Mouse (Mus musculus) embryonic facial prominence, embryonic 15.5 days (tissue): Measurements from ENCODE around the gene Nutf2. TPM values are rescaled to one million over a fixed set of nuclear protein-coding genes. Genes with fewer than 3 reads are reported as not detected.

Source experiments
- ATAC-seq: fragments of 200-750 bp; cut with Nextera tagmentation; 2 replicates; pipeline ENCODE4 v1.8.0; 2017; ENCODE audit warnings: low read depth, moderate TSS enrichment; ENCODE audit not compliant: insufficient number of reproducible peaks, low FRiP score, low TSS enrichment
- H3K27ac ChIP-seq: fragments of 300-500 bp; sonication (generic); replicated peaks from 2 replicates; pipeline ENCODE4 v1.5.1; 2015; ENCODE audit warnings: mild to moderate bottlenecking, inconsistent platforms
- H3K27me3 ChIP-seq: fragments of 300-500 bp; sonication (generic); 2 replicates; pipeline ENCODE4 v1.6.1; 2015; ENCODE audit warnings: inconsistent platforms
- H3K36me3 ChIP-seq: fragments of 300-500 bp; sonication (generic); 2 replicates; pipeline ENCODE4 v1.6.1; 2015; ENCODE audit warnings: mild to moderate bottlenecking, inconsistent platforms
- H3K4me1 ChIP-seq: fragments of 300-500 bp; sonication (generic); 2 replicates; pipeline ENCODE4 v1.6.1; 2015; ENCODE audit warnings: inconsistent platforms
- H3K4me2 ChIP-seq: fragments of 300-500 bp; sonication (generic); replicated peaks from 2 replicates; pipeline ENCODE4 v1.6.1; 2015; ENCODE audit warnings: mild to moderate bottlenecking, inconsistent platforms
- H3K4me3 ChIP-seq: fragments of 300-500 bp; sonication (generic); replicated peaks from 2 replicates; pipeline ENCODE4 v1.5.1; 2015; ENCODE audit warnings: mild to moderate bottlenecking, inconsistent platforms
- H3K9ac ChIP-seq: fragments of 300-500 bp; sonication (generic); 2 replicates; pipeline ENCODE4 v1.6.1; 2015; ENCODE audit warnings: inconsistent platforms
- H3K9me3 ChIP-seq: fragments of 300-500 bp; sonication (generic); replicated peaks from 2 replicates; pipeline ENCODE4 v1.6.1; 2016; ENCODE audit warnings: inconsistent platforms
- WGBS: fragments of 180-500 bp; shearing (Covaris S2); methylation state at CpG from one replicate; pipeline ENCODE4 v1.1.7; 2015; 5-methylcytosine and 5-hydroxymethylcytosine counted together
- polyA plus RNA-seq: library from polyadenylated mRNA; unstranded; fragments of >200 nt; fragmentation: Nextera tagmentation; extraction: Ambion mirVana; gene quantifications from 2 replicates; pipeline ENCODE4 v1.2.1, GENCODE M21; 2015

Gene Nutf2
- polyA plus RNA-seq, 1 experiment from 2014 or later: 188 TPM

DNA sequence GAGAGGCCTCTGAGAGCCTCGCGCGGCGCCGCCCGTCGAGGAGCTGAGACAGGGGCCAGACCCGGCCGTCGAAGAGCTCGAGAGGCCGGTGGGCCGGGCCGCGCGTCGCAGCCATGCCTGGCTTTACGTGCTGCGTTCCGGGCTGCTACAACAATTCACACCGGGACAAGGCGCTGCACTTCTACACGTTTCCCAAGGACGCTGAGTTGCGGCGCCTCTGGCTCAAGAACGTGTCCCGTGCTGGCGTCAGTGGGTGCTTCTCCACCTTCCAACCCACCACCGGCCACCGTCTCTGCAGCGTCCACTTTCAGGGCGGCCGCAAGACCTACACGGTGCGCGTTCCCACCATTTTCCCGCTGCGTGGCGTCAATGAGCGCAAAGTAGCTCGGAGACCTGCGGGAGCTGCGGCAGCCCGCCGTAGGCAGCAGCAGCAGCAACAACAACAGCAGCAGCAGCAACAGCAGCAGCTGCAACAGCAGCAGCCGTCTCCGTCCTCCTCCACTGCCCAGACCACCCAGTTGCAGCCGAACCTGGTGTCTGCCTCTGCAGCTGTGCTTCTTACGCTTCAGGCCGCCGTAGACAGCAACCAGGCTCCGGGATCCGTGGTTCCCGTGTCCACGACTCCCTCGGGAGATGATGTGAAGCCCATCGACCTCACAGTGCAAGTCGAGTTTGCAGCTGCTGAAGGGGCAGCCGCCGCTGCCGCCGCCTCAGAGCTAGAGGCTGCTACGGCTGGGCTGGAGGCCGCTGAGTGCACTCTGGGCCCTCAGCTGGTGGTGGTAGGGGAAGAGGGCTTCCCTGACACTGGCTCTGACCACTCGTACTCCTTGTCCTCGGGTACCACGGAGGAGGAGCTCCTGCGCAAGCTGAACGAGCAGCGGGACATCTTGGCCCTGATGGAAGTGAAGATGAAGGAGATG is 4.9 kb upstream of the Nutf2 start:
- Histone ChIP-seq H3K36me3 (peaks cover 11% of the 10 kb centered on the region; the same call in 1 of the 2 replicates), H3K9ac (peak overlapping the region; percentile 64), H3K27me3 (no peaks in the 10 kb centered on the region), H3K4me2 (peak overlapping the region; percentile 92), H3K4me1 (peaks cover 55% of the 10 kb centered on the region), H3K9me3 (no peaks in the 10 kb centered on the region), H3K27ac (peak overlapping the region; percentile 92), H3K4me3 (peak overlapping the region; percentile 71)
- ATAC-seq: peak; percentile 15; the same call in 1 of the 2 replicates
- WGBS: under 1% methylated on average over 71 of the region's 71 CpGs

DNA sequence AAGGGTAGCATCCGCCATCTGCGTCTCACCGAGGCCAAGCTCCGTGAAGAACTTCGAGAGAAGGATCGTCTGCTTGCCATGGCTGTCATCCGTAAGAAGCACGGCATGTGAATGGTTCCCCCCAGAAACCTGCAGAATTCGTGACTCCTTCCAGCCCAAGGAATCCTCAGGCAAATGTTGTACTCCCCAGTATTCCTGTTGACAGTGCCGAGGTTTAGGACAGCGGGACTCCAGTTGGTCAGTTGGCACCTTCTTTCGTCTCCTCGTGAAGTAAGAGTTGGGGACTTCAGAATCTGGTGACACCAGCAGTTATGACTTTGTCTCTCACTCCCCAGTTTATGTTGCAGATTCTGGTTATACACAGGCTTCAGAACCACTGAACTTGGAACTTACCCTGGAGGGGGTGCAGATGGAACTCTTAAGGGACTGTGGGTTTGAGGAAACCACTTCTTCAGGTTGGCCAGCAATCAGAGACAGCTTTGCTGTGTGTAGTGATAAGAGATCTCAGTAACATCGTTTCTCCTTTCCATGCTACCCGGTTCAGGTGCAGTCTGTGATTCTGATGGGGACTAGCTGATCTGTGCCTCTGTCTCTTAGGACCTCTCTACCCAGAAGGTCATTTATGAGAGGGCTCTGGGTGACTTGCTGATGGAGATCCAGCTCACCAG is 4.1 kb upstream of the Nutf2 start:
- no peaks in the 10 kb centered on the region for H3K27me3 ChIP-seq
- H3K4me1 ChIP-seq: peaks cover 53% of the 10 kb centered on the region
- peak overlapping the region; percentile 64 for H3K9ac ChIP-seq
- no peaks in the 10 kb centered on the region for H3K9me3 ChIP-seq
- no peak for ATAC-seq
- peaks cover 11% of the 10 kb centered on the region; the same call in 1 of the 2 replicates for H3K36me3 ChIP-seq
- 20% methylated on average over 15 of the region's 15 CpGs for WGBS
- H3K4me2 ChIP-seq: peak overlapping the region; percentile 92
- H3K27ac ChIP-seq: peak overlapping the region; percentile 92
- peak overlapping the region; percentile 71 for H3K4me3 ChIP-seq

DNA sequence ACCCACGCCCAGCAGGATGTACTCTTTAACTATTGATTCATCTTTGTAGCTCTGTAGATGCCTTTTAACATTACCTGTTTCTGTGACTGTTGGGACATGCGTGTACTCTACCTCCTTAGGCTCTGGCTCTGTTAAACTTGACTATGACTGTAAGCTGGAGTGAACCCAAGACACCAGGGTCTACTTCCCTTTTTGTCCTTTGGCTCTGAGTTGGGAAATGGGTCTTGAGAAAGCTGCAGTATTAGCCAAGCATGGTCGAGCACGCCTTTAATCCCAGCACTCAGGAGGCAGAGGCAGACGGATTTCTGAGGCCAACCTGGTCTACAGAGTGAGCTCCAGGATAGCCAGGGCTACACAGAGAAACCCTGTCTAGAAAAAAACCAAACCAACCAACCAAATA is 1.9 kb upstream of the Nutf2 start:
- Histone ChIP-seq H3K4me1 (peaks cover 61% of the 10 kb centered on the region), H3K4me3 (no peak overlapping the region), H3K9ac (no peak overlapping the region), H3K9me3 (no peaks in the 10 kb centered on the region), H3K36me3 (peaks cover 14% of the 10 kb centered on the region), H3K27me3 (no peaks in the 10 kb centered on the region), H3K4me2 (no peak overlapping the region), H3K27ac (peak overlapping the region; percentile 94; the same call in 1 of the 2 replicates)
- no peak for ATAC-seq
- WGBS: 82% methylated on average over 5 of the region's 5 CpGs

DNA sequence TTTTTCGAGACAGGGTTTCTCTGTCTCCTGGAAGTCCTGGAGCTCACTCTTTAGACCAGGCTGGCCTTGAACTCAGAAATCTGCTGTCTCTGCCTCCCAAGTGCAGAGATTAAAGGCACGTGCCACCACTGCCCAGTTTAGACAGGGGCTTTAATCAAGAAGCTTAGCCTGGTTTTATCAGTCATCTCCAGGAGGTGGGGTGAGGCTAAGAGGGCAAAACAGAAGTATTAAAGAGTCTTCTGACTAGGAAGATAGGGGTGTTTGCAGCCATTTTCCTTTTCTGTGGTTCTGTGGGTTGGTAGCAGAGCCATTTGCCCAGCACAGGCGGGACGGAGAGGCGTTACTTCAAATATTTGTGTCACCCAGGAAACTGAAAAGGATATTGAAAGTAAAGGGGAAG is 1.1 kb upstream of the Nutf2 start:
- 68% methylated on average over 5 of the region's 5 CpGs for WGBS
- Histone ChIP-seq H3K9me3 (no peaks in the 10 kb centered on the region), H3K9ac (no peak overlapping the region), H3K4me1 (peaks cover 65% of the 10 kb centered on the region), H3K4me3 (peak overlapping the region; percentile 99), H3K4me2 (peak overlapping the region; percentile 75; the same call in 1 of the 2 replicates), H3K27ac (peak overlapping the region; percentile 94), H3K36me3 (peaks cover 15% of the 10 kb centered on the region), H3K27me3 (no peaks in the 10 kb centered on the region)
- no peak for ATAC-seq

DNA sequence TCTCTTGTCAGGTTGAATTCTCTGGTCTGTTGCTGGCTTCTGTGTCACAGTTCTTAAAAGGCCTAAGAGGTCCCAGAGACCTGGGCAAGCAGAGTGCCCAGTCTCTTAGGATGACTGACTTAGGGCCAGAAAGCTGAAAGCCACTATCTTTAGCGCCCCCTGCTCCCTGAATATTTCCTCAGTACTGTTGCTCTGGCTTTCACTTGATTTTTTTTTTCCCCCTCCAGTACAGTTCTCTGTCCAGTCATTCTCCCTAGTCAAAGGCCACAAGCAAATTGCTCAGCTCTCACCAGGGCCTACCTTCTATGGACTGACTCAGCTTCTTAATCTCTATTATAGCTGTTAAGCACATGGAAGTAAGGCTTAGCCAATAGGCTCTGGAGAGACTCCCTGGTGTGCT is 1.6 kb downstream of the Nutf2 start:
- Histone ChIP-seq H3K9ac (peak overlapping the region; percentile 77; the same call in 1 of the 2 replicates), H3K4me1 (peaks cover 51% of the 10 kb centered on the region), H3K27me3 (no peaks in the 10 kb centered on the region), H3K4me3 (peak overlapping the region; percentile 99), H3K36me3 (peaks cover 34% of the 10 kb centered on the region), H3K4me2 (peak overlapping the region; percentile 75), H3K27ac (no peak overlapping the region), H3K9me3 (no peaks in the 10 kb centered on the region)
- WGBS: 3% methylated on average over 1 of the region's 1 CpGs
- ATAC-seq: no peak

DNA sequence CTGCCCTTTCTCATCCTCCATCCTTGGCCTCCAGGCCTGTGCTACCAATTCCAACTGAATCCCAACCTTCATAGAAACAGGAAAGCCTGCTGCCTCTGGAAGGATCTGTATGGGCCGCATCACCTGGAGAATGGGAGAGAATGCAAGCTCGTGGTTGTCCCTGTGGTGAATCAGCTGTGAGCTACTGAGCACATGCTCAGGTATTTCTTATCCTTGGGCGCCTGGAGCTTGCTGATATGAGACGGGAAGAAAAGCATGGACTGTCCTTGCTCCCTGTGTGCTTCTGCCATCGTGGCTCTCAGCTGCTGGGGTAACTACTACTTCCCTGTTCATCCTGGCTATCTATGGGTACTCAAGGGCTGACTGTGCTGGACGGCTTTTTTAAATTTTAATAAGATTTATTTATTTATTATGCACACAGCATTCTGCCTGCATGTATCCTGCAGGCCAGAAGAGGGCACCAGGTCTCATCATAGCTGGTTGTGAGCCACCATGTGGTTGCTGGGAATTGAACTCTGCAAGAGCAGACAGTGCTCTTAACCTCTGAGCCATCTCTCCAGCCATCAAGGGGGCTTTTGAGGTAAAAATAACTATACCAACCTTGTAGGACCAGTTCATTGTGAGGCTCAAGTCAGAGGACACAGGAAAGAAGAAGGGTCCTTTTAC is 6.1 kb downstream of the Nutf2 start:
- no peak overlapping the region for H3K4me3 ChIP-seq
- 81% methylated on average over 6 of the region's 6 CpGs for WGBS
- H3K9me3 ChIP-seq: no peaks in the 10 kb centered on the region
- no peak overlapping the region for H3K4me2 ChIP-seq
- no peaks in the 10 kb centered on the region for H3K27me3 ChIP-seq
- no peak overlapping the region for H3K27ac ChIP-seq
- peaks cover 62% of the 10 kb centered on the region for H3K36me3 ChIP-seq
- ATAC-seq: no peak
- no peak overlapping the region for H3K9ac ChIP-seq
- H3K4me1 ChIP-seq: peaks cover 16% of the 10 kb centered on the region

DNA sequence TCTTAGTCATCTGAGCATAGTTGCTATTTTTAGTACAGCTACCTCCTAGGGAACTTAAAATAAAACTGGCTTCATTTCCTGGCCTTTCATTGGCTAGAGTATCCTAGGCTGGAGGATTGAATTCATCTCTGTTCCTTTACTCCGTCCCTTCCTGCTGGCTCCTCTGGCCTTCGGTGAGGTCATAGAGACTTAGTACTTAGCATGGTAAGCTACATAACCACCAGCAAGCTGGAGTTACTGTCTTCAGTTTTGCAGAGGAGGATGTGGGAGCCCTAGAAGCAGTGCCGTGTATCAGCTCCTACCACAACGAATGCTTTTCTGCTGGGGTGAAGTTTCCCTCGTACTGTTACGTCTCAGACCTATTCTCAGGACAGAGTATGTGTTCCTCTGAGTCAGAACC is 13.9 kb downstream of the Nutf2 start:
- Histone ChIP-seq H3K9me3 (no peaks in the 10 kb centered on the region), H3K4me1 (no peaks in the 10 kb centered on the region), H3K4me3 (no peak overlapping the region), H3K4me2 (no peak overlapping the region), H3K9ac (no peak overlapping the region), H3K27ac (no peak overlapping the region), H3K27me3 (no peaks in the 10 kb centered on the region), H3K36me3 (peaks cover 84% of the 10 kb centered on the region)
- no peak for ATAC-seq
- WGBS: 89% methylated on average over 6 of the region's 6 CpGs

DNA sequence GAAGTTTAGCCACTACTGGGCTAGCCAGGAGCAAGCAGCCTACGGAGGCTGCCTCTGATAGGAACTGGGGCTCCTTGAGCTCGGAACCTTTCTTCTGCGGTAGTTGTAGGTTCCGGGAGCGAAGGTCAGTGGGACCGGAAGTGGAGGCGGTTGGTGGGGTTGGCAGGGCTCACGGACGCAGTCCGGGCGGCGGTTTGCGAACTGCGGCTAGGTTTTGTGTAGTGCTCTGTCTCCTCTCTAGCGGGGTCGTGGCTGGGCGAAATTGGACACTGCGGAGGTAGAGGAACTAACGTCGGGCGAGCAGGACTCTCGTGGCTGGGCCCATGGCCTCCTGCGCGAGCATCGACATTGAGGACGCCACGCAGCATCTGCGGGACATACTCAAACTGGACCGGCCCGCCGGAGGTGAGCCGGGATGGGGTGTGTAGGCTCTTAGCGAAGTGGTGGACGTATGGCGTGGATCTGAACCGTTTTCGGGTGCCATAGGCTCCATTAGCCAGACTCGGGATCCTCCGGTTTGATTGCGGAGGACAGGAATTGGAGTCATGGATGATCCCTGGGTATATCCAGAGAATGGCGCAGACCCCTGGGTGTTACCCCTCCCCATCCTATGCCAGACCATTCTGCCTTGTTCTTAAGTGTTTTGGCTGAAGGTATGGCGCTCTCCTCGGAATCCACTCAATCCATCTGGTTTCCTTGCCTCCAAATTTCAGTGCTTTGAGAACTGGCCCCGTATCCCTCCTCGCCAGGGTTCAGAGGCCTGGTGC is 20.6 kb downstream of the Nutf2 start, which contains the start of gene Edc4:
Gene Edc4 (plus strand): TSS at position 128 of the 767 bp plus-strand sequence.
- peak within 1 kb of the TSS; percentile 92 for H3K4me3 ChIP-seq
- peak within 1 kb of the TSS; percentile 94 for H3K9ac ChIP-seq
- H3K9me3 ChIP-seq: no peaks in the 10 kb centered on the region
- H3K4me1 ChIP-seq: peaks cover 19% of the 10 kb centered on the region
- H3K4me2 ChIP-seq: peak within 1 kb of the TSS; percentile 87
- under 1% methylated on average over 45 of the region's 45 CpGs for WGBS
- H3K27ac ChIP-seq: peak within 1 kb of the TSS; percentile 76
- ATAC-seq: peak; percentile 75
- peaks cover 58% of the 10 kb centered on the region for H3K36me3 ChIP-seq
- H3K27me3 ChIP-seq: no peaks in the 10 kb centered on the region

DNA sequence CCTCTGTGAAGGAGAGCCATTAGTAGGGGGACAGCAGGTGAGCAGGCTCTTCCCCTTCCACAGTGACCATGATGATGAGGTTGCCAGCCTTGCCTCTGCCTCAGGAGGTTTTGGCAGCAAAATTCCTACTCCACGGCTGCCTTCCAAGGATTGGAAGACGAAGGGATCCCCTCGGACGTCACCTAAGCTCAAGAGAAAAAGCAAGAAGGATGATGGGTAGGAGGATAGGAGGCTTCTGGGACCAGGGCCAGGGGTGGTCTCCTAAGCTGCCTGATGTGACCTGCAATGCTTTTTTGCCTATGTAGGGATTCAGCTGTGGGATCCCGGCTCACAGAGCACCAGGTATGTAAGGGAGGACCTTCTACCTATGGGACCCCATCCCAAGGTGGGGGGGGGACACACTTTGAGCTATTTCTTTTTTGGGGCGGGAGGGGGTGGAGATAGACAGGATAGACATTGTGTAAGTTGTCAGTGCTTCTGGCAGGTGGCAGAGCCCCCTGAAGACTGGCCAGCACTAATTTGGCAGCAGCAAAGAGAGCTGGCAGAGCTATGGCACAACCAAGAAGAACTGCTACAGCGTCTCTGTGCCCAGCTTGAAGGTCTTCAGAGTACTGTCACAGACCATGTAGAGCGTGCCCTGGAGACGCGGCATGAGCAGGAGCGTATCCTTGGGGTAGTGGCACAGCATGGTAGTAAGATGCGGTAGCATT is 29.5 kb downstream of the Nutf2 start:
- no peak overlapping the region for H3K9ac ChIP-seq
- H3K4me2 ChIP-seq: no peak overlapping the region
- H3K27me3 ChIP-seq: no peaks in the 10 kb centered on the region
- no peak overlapping the region for H3K4me3 ChIP-seq
- no peaks in the 10 kb centered on the region for H3K9me3 ChIP-seq
- H3K27ac ChIP-seq: no peak overlapping the region
- WGBS: 91% methylated on average over 12 of the region's 12 CpGs
- ATAC-seq: no peak
- H3K36me3 ChIP-seq: peaks cover 91% of the 10 kb centered on the region
- peaks cover 6% of the 10 kb centered on the region for H3K4me1 ChIP-seq

DNA sequence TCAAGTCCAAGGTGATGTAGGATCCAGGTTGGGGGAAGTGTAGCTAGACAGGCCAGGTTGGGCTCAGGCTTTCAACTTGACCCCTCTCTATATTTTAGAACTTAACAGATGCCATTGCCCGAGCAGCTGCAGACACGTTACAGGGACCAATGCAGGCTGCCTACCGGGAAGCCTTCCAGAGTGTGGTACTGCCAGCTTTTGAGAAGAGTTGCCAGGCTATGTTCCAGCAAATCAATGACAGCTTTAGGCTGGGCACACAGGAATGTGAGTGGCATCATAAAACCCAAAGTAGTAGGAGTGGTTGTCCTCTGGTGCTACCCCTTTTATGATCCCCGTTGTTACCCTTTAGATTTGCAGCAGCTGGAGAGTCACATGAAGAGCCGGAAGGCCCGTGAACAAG is 30.5 kb downstream of the Nutf2 start:
- no peaks in the 10 kb centered on the region for H3K27me3 ChIP-seq
- WGBS: 85% methylated on average over 6 of the region's 6 CpGs
- no peak overlapping the region for H3K4me2 ChIP-seq
- ATAC-seq: no peak
- H3K36me3 ChIP-seq: peaks cover 84% of the 10 kb centered on the region
- peaks cover 6% of the 10 kb centered on the region for H3K4me1 ChIP-seq
- no peaks in the 10 kb centered on the region for H3K9me3 ChIP-seq
- no peak overlapping the region for H3K27ac ChIP-seq
- no peak overlapping the region for H3K9ac ChIP-seq
- H3K4me3 ChIP-seq: no peak overlapping the region
